Mouse (Mus musculus) heart, embryonic 14.5 days (tissue): ENCODE data around the gene Mgat4a. TPM values are rescaled to one million over a fixed set of nuclear protein-coding genes. Genes with fewer than 3 reads are reported as not detected.

Experiments used
- ATAC-seq: fragments of 200-750 bp; cut with Nextera tagmentation; 2 replicates; pipeline ENCODE4 v1.8.0; 2017; ENCODE audit warnings: low read depth, moderate TSS enrichment; ENCODE audit not compliant: insufficient number of reproducible peaks, insufficient read depth, low FRiP score
- H3K27ac ChIP-seq, 2 experiments: fragments of 200-500 bp in 1 of 2; fragments of 300-500 bp in 1 of 2; sonication (generic) in 1 of 2; replicated peaks in 1 of 2; 2 replicates each; pipeline ENCODE4 v1.5.1; 2012 to 2014; ENCODE audit warnings: low read depth in 2 of 2, low read length in 2 of 2, control low read depth in 1 of 2, mild to moderate bottlenecking in 1 of 2, mixed read lengths in 1 of 2; ENCODE audit not compliant: control insufficient read depth in 1 of 2, insufficient read depth in 1 of 2
- H3K27me3 ChIP-seq: fragments of 300-500 bp; sonication (generic); 2 replicates; pipeline ENCODE4 v1.6.1; 2014; ENCODE audit warnings: mild to moderate bottlenecking, low read length, control low read depth; ENCODE audit not compliant: control insufficient read depth, insufficient read depth
- H3K36me3 ChIP-seq: fragments of 300-500 bp; sonication (generic); 2 replicates; pipeline ENCODE4 v1.6.1; 2014; ENCODE audit warnings: mild to moderate bottlenecking, control low read depth, low read length, mixed read lengths; ENCODE audit not compliant: control insufficient read depth, insufficient read depth
- H3K4me1 ChIP-seq, 2 experiments: fragments of 200-500 bp in 1 of 2; fragments of 300-500 bp in 1 of 2; sonication (generic) in 1 of 2; 2 replicates each; pipeline ENCODE4 v1.6.1; 2012 to 2014; ENCODE audit warnings: low read length in 2 of 2, control low read depth in 1 of 2, mixed read lengths in 1 of 2; ENCODE audit not compliant: control insufficient read depth in 2 of 2, insufficient read depth in 2 of 2
- H3K4me2 ChIP-seq: fragments of 300-500 bp; sonication (generic); 2 replicates; pipeline ENCODE4 v1.6.1; 2014; ENCODE audit warnings: mild to moderate bottlenecking, low read length
- H3K4me3 ChIP-seq, 2 experiments: fragments of 200-500 bp in 1 of 2; fragments of 300-500 bp in 1 of 2; sonication (generic) in 1 of 2; 2 replicates each; pipeline ENCODE4 v1.5.1; 2012 to 2014; ENCODE audit warnings: low read length in 2 of 2, mild to moderate bottlenecking in 2 of 2, control low read depth in 1 of 2, low read depth in 1 of 2, moderate library complexity in 1 of 2; ENCODE audit not compliant: control insufficient read depth in 1 of 2, insufficient read depth in 1 of 2
- H3K9ac ChIP-seq: fragments of 300-500 bp; sonication (generic); 2 replicates; pipeline ENCODE4 v1.6.1; 2014; ENCODE audit warnings: mild to moderate bottlenecking, low read length
- H3K9me3 ChIP-seq: fragments of 300-500 bp; sonication (generic); 2 replicates; pipeline ENCODE4 v1.6.1; 2016; ENCODE audit warnings: low read length, control low read depth; ENCODE audit not compliant: control insufficient read depth
- WGBS: fragments of 180-500 bp; shearing (Covaris S2); extraction: QIAGEN DNeasy Blood & Tissue Kit; methylation state at CpG from one replicate; pipeline ENCODE4 v1.1.7; 2014; 5-methylcytosine and 5-hydroxymethylcytosine counted together
- polyA plus RNA-seq: library from polyadenylated mRNA; unstranded; fragments of >200 nt; fragmentation: Nextera tagmentation; extraction: Ambion mirVana; gene quantifications from 2 replicates; pipeline ENCODE4 v1.2.1, GENCODE M21; 2014

The Mgat4a gene
- polyA plus RNA-seq, 1 experiment from 2014 or later: 5.8 TPM

DNA sequence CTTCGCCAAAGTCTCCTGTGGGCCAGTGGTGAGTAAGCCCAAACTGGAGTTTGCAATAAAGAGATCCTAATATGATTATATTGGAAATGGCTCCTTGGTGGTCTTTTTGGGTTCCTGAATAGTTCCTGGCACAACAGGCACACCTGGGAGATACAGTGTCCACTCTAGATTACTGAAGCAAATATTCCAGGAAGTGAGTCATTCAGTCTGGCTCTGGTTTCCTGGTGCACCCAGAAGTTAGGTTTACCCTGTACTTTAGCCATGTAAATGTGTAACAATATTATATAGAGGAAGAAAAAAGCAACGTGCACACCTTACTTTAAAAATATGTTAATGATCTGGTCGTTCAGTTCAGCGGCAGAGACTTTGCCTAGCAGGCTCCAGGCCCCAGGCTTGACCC, 25.9 kb upstream of the Mgat4a start:
- no peak for ATAC-seq
- Histone ChIP-seq H3K27ac (no peak overlapping the region), H3K36me3 (no peaks in the 10 kb centered on the region), H3K9me3 (0 out of 2 replicates have a peak, but pooled peaks cover 3% of the 10 kb centered on the region), H3K27me3 (no peaks in the 10 kb centered on the region), H3K4me3 (no peak overlapping the region), H3K4me2 (no peak overlapping the region), H3K4me1 (no peaks in the 10 kb centered on the region), H3K9ac (no peak overlapping the region)
- 82% methylated on average over 4 of the region's 4 CpGs for WGBS

DNA sequence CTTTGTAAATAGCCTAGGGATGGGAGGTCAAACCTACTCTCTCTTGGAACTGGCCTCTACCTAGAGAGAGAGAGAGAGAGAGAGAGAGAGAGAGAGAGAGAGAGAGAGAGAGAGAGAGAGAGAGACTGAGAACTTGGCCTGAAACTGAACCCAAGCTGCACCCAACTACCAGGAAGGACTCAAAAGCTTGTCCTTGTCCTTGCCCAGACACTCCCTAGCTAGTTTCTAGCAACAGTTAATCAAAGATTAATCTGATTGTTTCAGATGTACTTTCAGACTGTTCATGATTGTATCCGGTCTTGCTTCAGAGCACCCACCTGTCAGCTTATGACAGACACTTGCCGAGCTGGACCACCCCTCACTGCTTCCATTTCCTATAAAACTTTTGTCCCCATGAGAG, 25.5 kb upstream of the Mgat4a start:
- Histone ChIP-seq H3K9ac (no peak overlapping the region), H3K4me2 (no peak overlapping the region), H3K9me3 (0 out of 2 replicates have a peak, but pooled peaks cover 3% of the 10 kb centered on the region), H3K27ac (no peak overlapping the region), H3K4me1 (no peaks in the 10 kb centered on the region), H3K36me3 (no peaks in the 10 kb centered on the region), H3K27me3 (no peaks in the 10 kb centered on the region), H3K4me3 (no peak overlapping the region)
- WGBS: 83% methylated on average over 2 of the region's 2 CpGs
- no peak for ATAC-seq

DNA sequence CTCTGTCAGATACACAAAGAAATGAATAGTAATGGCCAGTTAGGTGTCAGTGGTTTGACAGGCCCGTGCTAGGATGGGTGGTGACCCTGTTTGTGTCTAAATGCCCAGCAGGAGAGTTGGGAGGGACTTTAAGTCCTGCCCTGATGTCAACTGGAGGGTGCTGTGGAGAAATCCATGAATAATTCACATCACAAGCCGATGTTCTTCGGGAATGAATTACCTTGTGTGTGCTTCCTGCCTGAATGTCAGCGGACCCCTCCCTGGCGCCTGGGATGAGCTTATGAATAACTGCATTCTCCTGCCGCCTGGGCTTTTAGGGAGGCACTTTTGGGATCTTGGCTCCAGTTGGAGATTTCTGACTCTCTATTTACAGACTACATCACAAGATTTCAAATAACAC, 24.6 kb upstream of the Mgat4a start:
- WGBS: 55% methylated on average over 6 of the region's 6 CpGs
- ATAC-seq: no peak
- Histone ChIP-seq H3K27me3 (no peaks in the 10 kb centered on the region), H3K4me3 (no peak overlapping the region), H3K9me3 (0 out of 2 replicates have a peak, but pooled peaks cover 3% of the 10 kb centered on the region), H3K4me1 (no peaks in the 10 kb centered on the region), H3K27ac (no peak overlapping the region), H3K9ac (no peak overlapping the region), H3K4me2 (no peak overlapping the region), H3K36me3 (no peaks in the 10 kb centered on the region)

- Histone ChIP-seq H3K4me2 (no peak overlapping the region), H3K9ac (no peak overlapping the region), H3K36me3 (no peaks in the 10 kb centered on the region), H3K27me3 (no peaks in the 10 kb centered on the region), H3K9me3 (0 out of 2 replicates have a peak, but pooled peaks cover 3% of the 10 kb centered on the region), H3K27ac (no peak overlapping the region), H3K4me3 (no peak overlapping the region), H3K4me1 (no peaks in the 10 kb centered on the region)
- 74% methylated on average over 3 of the region's 3 CpGs for WGBS
- ATAC-seq: no peak
Observed at GRCm38 (mm10) chr1:37561955-37562354, 21.1 kb upstream of the Mgat4a start.

- H3K36me3 ChIP-seq: no peaks in the 10 kb centered on the region
- 0 out of 2 replicates have a peak, but pooled peaks cover 3% of the 10 kb centered on the region for H3K9me3 ChIP-seq
- no peaks in the 10 kb centered on the region for H3K27me3 ChIP-seq
- H3K9ac ChIP-seq: no peak overlapping the region
- 76% methylated on average over 4 of the region's 4 CpGs for WGBS
- no peaks in the 10 kb centered on the region for H3K4me1 ChIP-seq
- ATAC-seq: no peak
- H3K27ac ChIP-seq: no peak overlapping the region
- H3K4me2 ChIP-seq: no peak overlapping the region
- no peak overlapping the region for H3K4me3 ChIP-seq
Observed at GRCm38 (mm10) chr1:37560356-37560755, 19.5 kb upstream of the Mgat4a start.

- no peak overlapping the region for H3K9ac ChIP-seq
- WGBS: 69% methylated on average over 7 of the region's 7 CpGs
- no peak overlapping the region for H3K4me2 ChIP-seq
- no peaks in the 10 kb centered on the region for H3K4me1 ChIP-seq
- no peak overlapping the region for H3K27ac ChIP-seq
- H3K36me3 ChIP-seq: no peaks in the 10 kb centered on the region
- no peaks in the 10 kb centered on the region for H3K27me3 ChIP-seq
- no peaks in the 10 kb centered on the region for H3K9me3 ChIP-seq
- ATAC-seq: no peak
- H3K4me3 ChIP-seq: no peak overlapping the region
Observed at GRCm38 (mm10) chr1:37551986-37552385, 11.2 kb upstream of the Mgat4a start.

- Histone ChIP-seq H3K36me3 (no peaks in the 10 kb centered on the region), H3K9ac (no peak overlapping the region), H3K4me2 (no peak overlapping the region), H3K27ac (no peak overlapping the region), H3K9me3 (no peaks in the 10 kb centered on the region), H3K4me3 (no peak overlapping the region), H3K4me1 (no peaks in the 10 kb centered on the region), H3K27me3 (no peaks in the 10 kb centered on the region)
- 79% methylated on average over 8 of the region's 8 CpGs for WGBS
- ATAC-seq: no peak
Observed at GRCm38 (mm10) chr1:37549501-37549900, 8.7 kb upstream of the Mgat4a start.

GRCm38 (mm10) chr1:37546398-37547051, 5.7 kb upstream of the Mgat4a start:
- Histone ChIP-seq H3K4me2 (no peak overlapping the region), H3K4me1 (no peaks in the 10 kb centered on the region), H3K9me3 (no peaks in the 10 kb centered on the region), H3K27ac (no peak overlapping the region), H3K27me3 (peaks cover 12% of the 10 kb centered on the region), H3K9ac (no peak overlapping the region), H3K4me3 (no peak overlapping the region), H3K36me3 (no peaks in the 10 kb centered on the region)
- ATAC-seq: no peak
- 74% methylated on average over 11 of the region's 11 CpGs for WGBS
